9 mouse cellular contexts compared by ENCODE assay signal in genomic region chr17:83938671-83939244, GRCm38 (mm10).
DNase-seq lines count a peak whose midpoint lies in the region; ATAC-seq and TF ChIP-seq lines count a peak whose summit lies in the region.
"Had no signal": no experiment of that assay in that cellular context is flagged by ENCODE, and none has a peak within 500 bp of the region (broad histone marks: within the 10 kb centered on the region; RNA-seq: fewer than 3 reads in every experiment).

No protein-coding gene starts in this region.

- no peak for TF ChIP-seq CTCF in lung, postnatal 0 days (IDR thresholded peaks at IDR 0.05)

- no peak overlapping the region for H3K4me2 ChIP-seq in lung, embryonic 15.5 days
- H3K4me2 ChIP-seq in lung, postnatal 0 days (replicated peaks; ENCODE audit: low read depth, low read length) = no peak overlapping the region
- no peak overlapping the region for H3K4me2 ChIP-seq in embryonic facial prominence, embryonic 15.5 days (replicated peaks)
- no peak overlapping the region for H3K4me2 ChIP-seq in midbrain, embryonic 15.5 days
- H3K4me2 ChIP-seq: neural tube, embryonic 12.5 days had no signal

- no peaks in the 10 kb centered on the region for H3K36me3 ChIP-seq in lung, embryonic 15.5 days
- H3K36me3 ChIP-seq in lung, postnatal 0 days (ENCODE audit: insufficient read depth, low read length) = no peaks in the 10 kb centered on the region
- no peaks in the 10 kb centered on the region for H3K36me3 ChIP-seq in embryonic facial prominence, embryonic 15.5 days
- H3K36me3 ChIP-seq in midbrain, embryonic 15.5 days (replicated peaks) = no peaks in the 10 kb centered on the region
- H3K36me3 ChIP-seq: neural tube, embryonic 12.5 days had no signal

- intact Hi-C loops in heart, postnatal 14 days (cut with DNase I) = no loop called here

- DNase-seq in lung, postnatal 0 days (ENCODE audit: low spot score) = no peak
- DNase-seq in heart, postnatal 14 days = peak; percentile 63 to 71
- peak; percentile 40 to 73 for DNase-seq in layer of hippocampus, adult 18-20 months (ENCODE audit: low spot score in 2 of 2)
- no peak for DNase-seq in B cell, adult 2 months
- no peak for DNase-seq in urinary bladder, postnatal 25 days (ENCODE audit: low spot score)

- H3K9me3 ChIP-seq in lung, embryonic 15.5 days = no peaks in the 10 kb centered on the region
- no peaks in the 10 kb centered on the region for H3K9me3 ChIP-seq in lung, postnatal 0 days (ENCODE audit: low read length)
- H3K9me3 ChIP-seq in embryonic facial prominence, embryonic 15.5 days (replicated peaks) = no peaks in the 10 kb centered on the region
- H3K9me3 ChIP-seq in midbrain, embryonic 15.5 days = no peaks in the 10 kb centered on the region
- H3K9me3 ChIP-seq: neural tube, embryonic 12.5 days had no signal

- H3K27me3 ChIP-seq in lung, embryonic 15.5 days = no peaks in the 10 kb centered on the region
- H3K27me3 ChIP-seq in lung, postnatal 0 days (replicated peaks; ENCODE audit: insufficient read depth, low read length) = no peaks in the 10 kb centered on the region
- no peaks in the 10 kb centered on the region for H3K27me3 ChIP-seq in embryonic facial prominence, embryonic 15.5 days
- no peaks in the 10 kb centered on the region for H3K27me3 ChIP-seq in midbrain, embryonic 15.5 days (replicated peaks)
- H3K27me3 ChIP-seq: neural tube, embryonic 12.5 days had no signal

- WGBS in lung, embryonic 15.5 days = 48% methylated on average over 11 of the region's 11 CpGs
- WGBS in lung, postnatal 0 days = 62% methylated on average over 11 of the region's 11 CpGs
- WGBS in embryonic facial prominence, embryonic 15.5 days = 42% methylated on average over 11 of the region's 11 CpGs
- WGBS in midbrain, embryonic 15.5 days = 47% methylated on average over 11 of the region's 11 CpGs

- peaks cover 23% of the 10 kb centered on the region for H3K4me1 ChIP-seq in lung, embryonic 15.5 days
- H3K4me1 ChIP-seq in lung, postnatal 0 days (ENCODE audit: insufficient read depth, low read depth, low read length) = peaks cover 5% of the 10 kb centered on the region; the same call in 1 of the 2 replicates
- H3K4me1 ChIP-seq in embryonic facial prominence, embryonic 15.5 days = peaks cover 36% of the 10 kb centered on the region
- peaks cover 17% of the 10 kb centered on the region for H3K4me1 ChIP-seq in midbrain, embryonic 15.5 days

- ATAC-seq in lung, embryonic 15.5 days (ENCODE audit: borderline replicate concordance, extremely low read depth, low FRiP score, low TSS enrichment) = peak; percentile 12; the same call in 1 of the 2 replicates
- ATAC-seq in lung, postnatal 0 days = no peak
- 0 out of 2 replicates have a peak, but pooled peaks have one; percentile 26 for ATAC-seq in embryonic facial prominence, embryonic 15.5 days (ENCODE audit: insufficient number of reproducible peaks, low FRiP score, low TSS enrichment, low read depth)
- peak; percentile 76 for ATAC-seq in midbrain, embryonic 15.5 days (replicated peaks)

- H3K4me3 ChIP-seq in lung, embryonic 15.5 days = no peak overlapping the region
- no peak overlapping the region for H3K4me3 ChIP-seq in lung, postnatal 0 days (ENCODE audit: low read depth, low read length)
- H3K4me3 ChIP-seq in embryonic facial prominence, embryonic 15.5 days (replicated peaks) = no peak overlapping the region
- no peak overlapping the region for H3K4me3 ChIP-seq in midbrain, embryonic 15.5 days
- H3K4me3 ChIP-seq: neural tube, embryonic 12.5 days had no signal

- no peak overlapping the region for H3K9ac ChIP-seq in lung, embryonic 15.5 days
- no peak overlapping the region for H3K9ac ChIP-seq in lung, postnatal 0 days (replicated peaks; ENCODE audit: low read depth)
- H3K9ac ChIP-seq in embryonic facial prominence, embryonic 15.5 days = no peak overlapping the region
- no peak overlapping the region for H3K9ac ChIP-seq in midbrain, embryonic 15.5 days
- H3K9ac ChIP-seq: neural tube, embryonic 12.5 days had no signal

- no peak for TF ChIP-seq EP300 in lung, postnatal 0 days (IDR thresholded peaks at IDR 0.05)

- no peak overlapping the region for H3K27ac ChIP-seq in lung, embryonic 15.5 days
- H3K27ac ChIP-seq in lung, postnatal 0 days (ENCODE audit: low read length) = no peak overlapping the region
- peak overlapping the region; percentile 81 for H3K27ac ChIP-seq in embryonic facial prominence, embryonic 15.5 days (replicated peaks)
- H3K27ac ChIP-seq in midbrain, embryonic 15.5 days = peak overlapping the region; percentile 54
- H3K27ac ChIP-seq: neural tube, embryonic 12.5 days had no signal

Comparison
In these comparisons a context has a peak if more than half of its experiments do, and no peak if none do; other contexts are left out.
1. H3K27ac ChIP-seq: peak in embryonic facial prominence, embryonic 15.5 days (single experiment) and midbrain, embryonic 15.5 days (single experiment); none in lung, embryonic 15.5 days (single experiment) and lung, postnatal 0 days (single experiment).
2. DNase-seq: peak in heart, postnatal 14 days (2 of 2) and layer of hippocampus, adult 18-20 months (2 of 2); none in lung, postnatal 0 days (single experiment), B cell, adult 2 months (0 of 2) and urinary bladder, postnatal 25 days (single experiment).